Mouse (Mus musculus): Measurements from ENCODE around the gene Depdc5. TPM values are rescaled to one million over a fixed set of nuclear protein-coding genes. Genes with fewer than 3 reads are reported as not detected.
"Not testable (repeated sequence)": the region's sequence is repeated elsewhere in the genome, so short reads cannot be mapped to it uniquely, and the experiment has no call there.

Gene Depdc5
- total RNA-seq, 2 experiments from 2014 or later: 12.1 to 12.3 TPM

DNA sequence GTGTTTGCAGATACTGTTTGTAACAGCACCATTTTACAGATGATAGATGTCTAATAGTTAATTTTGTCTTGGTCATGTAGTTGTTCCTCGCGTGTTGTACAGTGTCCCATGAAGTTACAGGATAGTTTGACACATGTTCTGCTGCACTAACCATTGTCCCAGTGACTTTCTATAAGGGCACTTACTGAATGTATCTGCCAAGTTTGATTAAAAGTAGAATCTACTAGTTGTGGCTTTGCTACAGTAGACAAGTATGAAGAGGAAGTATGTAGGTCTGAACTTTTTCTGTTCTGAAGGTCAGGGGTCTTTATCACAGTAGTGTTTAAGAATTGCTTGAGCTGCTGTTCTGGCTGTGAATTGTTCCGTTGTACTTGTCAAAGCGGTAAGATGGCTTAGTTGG lies 159.8 kb downstream of the Depdc5 start:
- no peak for DNase-seq
- intact Hi-C loops (cut with DNase I): no loop called here

- intact Hi-C loops (cut with DNase I): no loop called here
- DNase-seq: no peak
Measured at GRCm38 (mm10) chr5:33024474-33024873, 161.0 kb downstream of the Depdc5 start.

- no peak for DNase-seq
- intact Hi-C loops (cut with DNase I): no loop called here
Measured at GRCm38 (mm10) chr5:33028656-33029055, 165.2 kb downstream of the Depdc5 start.

DNA sequence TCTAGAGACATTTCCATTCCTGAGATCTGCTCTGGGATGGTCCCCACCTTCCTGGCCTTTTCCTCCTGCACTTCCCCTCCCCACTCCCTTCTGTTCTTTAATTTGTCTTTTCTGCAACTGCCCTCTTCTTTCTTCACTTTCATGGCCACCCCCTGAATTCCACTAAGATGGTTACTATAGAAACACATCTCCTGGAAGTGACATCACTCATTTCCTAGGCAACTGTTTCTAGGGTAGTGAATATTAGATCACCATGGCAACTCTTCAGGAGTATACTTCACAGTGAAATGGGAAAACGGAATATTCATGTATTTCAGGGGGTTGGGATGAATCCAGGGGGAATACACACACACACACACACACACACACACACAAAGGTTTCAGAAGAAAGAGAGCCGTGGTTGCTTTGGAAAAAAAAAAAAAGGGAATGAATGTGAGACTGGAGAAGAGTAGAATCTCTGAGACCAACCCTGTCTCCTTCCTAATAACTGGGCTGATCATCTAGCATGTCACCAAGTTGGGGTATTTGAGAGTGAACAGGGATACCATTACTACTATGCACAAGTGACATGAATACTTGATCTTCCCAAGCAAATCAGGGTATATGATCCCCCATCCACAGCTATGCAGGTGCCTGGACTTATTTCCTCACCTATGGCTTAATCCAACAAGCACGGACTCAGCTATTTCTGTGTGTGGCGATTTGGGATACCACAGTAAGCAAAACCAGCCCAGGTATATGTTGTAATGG lies 167.1 kb downstream of the Depdc5 start:
- DNase-seq: no peak
- intact Hi-C loops (cut with DNase I): loop anchor here (5.0 kb wide), 3 partner anchors 38 to 113 kb away; no protein-coding TSS in a partner anchor

- intact Hi-C loops (cut with DNase I): loop anchor here (5.0 kb wide), 3 partner anchors 40 to 115 kb away; no protein-coding TSS in a partner anchor
- DNase-seq: no peak
Measured at GRCm38 (mm10) chr5:33032036-33032773, 168.7 kb downstream of the Depdc5 start.

GRCm38 (mm10) chr5:33033121-33033520 lies 169.6 kb downstream of the Depdc5 start:
- intact Hi-C loops (cut with DNase I): loop anchor here (5.0 kb wide), 3 partner anchors 41 to 116 kb away; no protein-coding TSS in a partner anchor

GRCm38 (mm10) chr5:33033633-33034032 lies 170.1 kb downstream of the Depdc5 start:
- intact Hi-C loops (cut with DNase I): loop anchor here (5.0 kb wide), 3 partner anchors 41 to 116 kb away; no protein-coding TSS in a partner anchor
- not testable (repeated sequence) for DNase-seq

More at GRCm38 (mm10) chr5:33033121-33033520, 169.6 kb downstream of the Depdc5 start:
- peak; percentile 59 to 75 for DNase-seq

GRCm38 (mm10) chr5:33034100-33034499 lies 170.6 kb downstream of the Depdc5 start:
- DNase-seq: no peak
- intact Hi-C loops (cut with DNase I): loop anchor here (5.0 kb wide), 3 partner anchors 42 to 117 kb away; no protein-coding TSS in a partner anchor

DNA sequence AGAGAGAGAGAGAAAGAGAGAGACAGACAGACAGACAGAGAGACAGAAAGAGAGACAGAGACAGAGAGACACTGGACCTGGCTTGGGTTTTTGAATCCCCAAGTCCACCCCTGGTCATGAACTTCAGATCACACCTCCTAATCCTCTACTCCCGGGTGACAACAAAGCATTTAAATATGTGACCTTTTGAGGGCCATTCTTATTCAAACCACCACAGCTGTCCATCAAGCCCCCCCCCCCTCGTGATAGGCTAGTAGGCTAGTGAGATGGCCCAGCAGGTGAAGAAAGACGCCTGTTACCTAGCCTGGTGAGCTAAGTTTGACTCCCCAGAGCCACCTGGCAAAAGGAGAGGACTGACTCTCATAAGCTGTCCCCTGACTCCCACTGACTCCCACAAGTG lies 171.4 kb downstream of the Depdc5 start:
- no peak for DNase-seq
- intact Hi-C loops (cut with DNase I): loop anchor here (5.0 kb wide), 3 partner anchors 43 to 118 kb away; no protein-coding TSS in a partner anchor

- intact Hi-C loops (cut with DNase I): no loop called here
- DNase-seq: no peak
Measured at GRCm38 (mm10) chr5:33038656-33039509, 175.4 kb downstream of the Depdc5 start.

DNA sequence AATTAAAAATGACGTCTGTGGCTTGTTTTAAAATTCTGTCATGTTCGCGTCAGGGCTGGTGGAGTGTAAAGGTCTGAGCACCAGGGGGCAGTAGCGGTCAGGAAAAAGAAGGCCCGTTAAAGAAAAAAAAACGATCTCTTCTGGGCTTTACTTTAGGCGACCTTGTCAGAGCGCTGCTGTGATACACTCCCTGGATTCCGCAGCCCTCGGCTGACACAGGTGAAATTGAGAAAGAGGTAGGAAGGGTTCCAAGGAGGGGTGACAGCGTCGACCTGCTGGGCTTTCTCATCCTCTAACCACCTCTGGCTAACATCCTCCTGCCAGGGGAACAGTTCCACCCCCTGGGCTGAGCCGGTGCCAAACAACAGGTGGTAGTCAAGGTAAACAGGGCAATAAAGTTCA lies 176.0 kb downstream of the Depdc5 start:
- DNase-seq: peak; percentile 52 to 54
- intact Hi-C loops (cut with DNase I): no loop called here

- DNase-seq: not testable (repeated sequence)
- intact Hi-C loops (cut with DNase I): loop anchor here (2.0 kb wide), 1 partner anchor 104 kb away; no protein-coding TSS in a partner anchor
Measured at GRCm38 (mm10) chr5:33040735-33041134, 177.2 kb downstream of the Depdc5 start.

DNA sequence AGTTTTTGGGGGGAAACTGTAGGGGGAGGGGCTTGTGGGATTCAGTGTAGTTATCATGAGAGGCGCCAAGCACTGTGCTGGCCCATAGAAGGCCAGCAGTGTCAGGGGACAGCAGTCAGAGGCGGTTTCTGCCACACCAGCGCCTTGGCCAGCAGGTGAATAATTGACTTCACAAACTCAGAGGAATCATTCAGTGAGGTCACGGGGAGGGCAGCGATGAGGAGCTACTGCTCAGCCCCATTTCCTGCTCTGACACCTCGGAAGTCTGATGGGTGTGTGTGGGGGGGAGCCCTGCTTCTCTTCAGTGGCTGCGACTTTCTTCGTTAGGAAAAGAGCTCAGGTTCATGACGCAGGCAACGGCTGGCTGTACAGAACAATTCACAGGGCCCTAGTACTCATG lies 179.9 kb downstream of the Depdc5 start:
- DNase-seq: no peak
- intact Hi-C loops (cut with DNase I): no loop called here

Other genes with a start within 250 kb of the Depdc5 start
- gene Pisd, start 78.1 kb upstream of the Depdc5 start, total RNA-seq (2021): 10 to 100 TPM; 13.0 to 14.4 TPM
- under 1 TPM in 1 of 2 experiments, not detected in 1; 0.15 TPM for gene Gm20671, start 36.6 kb upstream of the Depdc5 start, total RNA-seq (2021)
- gene Prr14l, start 9.4 kb upstream of the Depdc5 start, total RNA-seq (2021): 1 to 10 TPM; 3.8 to 4.7 TPM
- 10 to 100 TPM; 46.7 to 47.6 TPM for gene Ywhah, start 155.1 kb downstream of the Depdc5 start, total RNA-seq (2021)
- not detected for gene Slc5a1, start 240.5 kb downstream of the Depdc5 start, total RNA-seq (2021)

All from gastrocnemius, postnatal 36 days (tissue).